In the genomic region with DNA sequence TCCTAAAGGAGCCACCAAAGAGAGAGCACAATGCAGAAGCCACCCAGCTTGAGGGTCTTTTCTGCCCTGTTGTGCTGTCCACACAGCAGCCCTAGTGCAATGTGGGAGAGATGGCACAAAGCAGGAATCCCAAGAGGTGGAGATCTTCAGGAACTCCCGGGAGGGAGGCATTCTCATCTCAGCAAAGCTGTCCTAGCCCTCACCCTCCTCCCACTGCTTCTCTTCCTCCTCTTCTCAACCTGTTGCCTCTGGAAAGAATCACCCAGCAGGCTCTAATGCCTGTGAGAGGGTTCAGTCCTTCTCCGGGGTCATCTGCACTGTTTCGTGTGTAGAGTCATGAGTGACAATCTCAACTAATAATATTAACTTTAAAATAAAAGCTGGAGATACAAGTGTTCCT, we compare ENCODE assay signal across 14 mouse cellular contexts.
"Had no signal": no experiment of that assay in that cellular context is flagged by ENCODE, and none has a peak within 500 bp of the region (broad histone marks: within the 10 kb centered on the region; RNA-seq: fewer than 3 reads in every experiment).

No protein-coding gene starts in this region.

- H3K9ac ChIP-seq: intestine, embryonic 15.5 days; liver, embryonic 15.5 days; neural tube, embryonic 12.5 days; stomach, embryonic 15.5 days had no signal

- H3K27me3 ChIP-seq: intestine, embryonic 15.5 days; liver, embryonic 15.5 days; neural tube, embryonic 12.5 days; stomach, embryonic 15.5 days had no signal

- ATAC-seq: intestine, embryonic 15.5 days; lung, postnatal 0 days had no signal

- H3K36me3 ChIP-seq: intestine, embryonic 15.5 days; limb, embryonic 10.5 days; liver, embryonic 15.5 days; neural tube, embryonic 12.5 days; stomach, embryonic 15.5 days had no signal

- H3K4me1 ChIP-seq: intestine, embryonic 15.5 days; liver, embryonic 15.5 days; neural tube, embryonic 12.5 days; stomach, embryonic 15.5 days had no signal

- H3K9me3 ChIP-seq: intestine, embryonic 15.5 days; limb, embryonic 10.5 days; liver, embryonic 15.5 days; neural tube, embryonic 12.5 days; stomach, embryonic 15.5 days had no signal

- H3K4me2 ChIP-seq: intestine, embryonic 15.5 days; liver, embryonic 11.5 days; liver, embryonic 15.5 days; neural tube, embryonic 12.5 days; stomach, embryonic 15.5 days had no signal

- DNase-seq: kidney, adult 18-20 months; kidney, postnatal 10 days; kidney, postnatal 4 days; lung, adult 2 months; lung, postnatal 36 days; midbrain, embryonic 14.5 days; thymus, postnatal 14 days had no signal

- H3K27ac ChIP-seq: intestine, embryonic 15.5 days; limb, embryonic 10.5 days; liver, embryonic 15.5 days; neural tube, embryonic 12.5 days; stomach, embryonic 15.5 days had no signal

- H3K4me3 ChIP-seq: intestine, embryonic 15.5 days; limb, embryonic 10.5 days; liver, embryonic 15.5 days; neural tube, embryonic 12.5 days; stomach, embryonic 15.5 days had no signal
